Mouse (Mus musculus) heart, adult 8-10 months (tissue): ENCODE measurements around the gene Vmn1r198. TPM values are rescaled to one million over a fixed set of nuclear protein-coding genes. Genes with fewer than 3 reads are reported as not detected.
A peak's percentile ranks its signal among the peaks of the same experiment; 100 is the strongest.
"Not testable (repeated sequence)": the region's sequence is repeated elsewhere in the genome, so short reads cannot be mapped to it uniquely, and the experiment has no call there.

Experiments used
- DNase-seq: peaks from one replicate; pipeline ENCODE4 v3.0.0; 2022; ENCODE audit warnings: low spot score
- total RNA-seq, 4 experiments: library from RNA; stranded (reverse); gene quantifications; 2 replicates each; pipeline ENCODE4 v1.2.4; 2022

The Vmn1r198 gene
- not detected for total RNA-seq

DNA sequence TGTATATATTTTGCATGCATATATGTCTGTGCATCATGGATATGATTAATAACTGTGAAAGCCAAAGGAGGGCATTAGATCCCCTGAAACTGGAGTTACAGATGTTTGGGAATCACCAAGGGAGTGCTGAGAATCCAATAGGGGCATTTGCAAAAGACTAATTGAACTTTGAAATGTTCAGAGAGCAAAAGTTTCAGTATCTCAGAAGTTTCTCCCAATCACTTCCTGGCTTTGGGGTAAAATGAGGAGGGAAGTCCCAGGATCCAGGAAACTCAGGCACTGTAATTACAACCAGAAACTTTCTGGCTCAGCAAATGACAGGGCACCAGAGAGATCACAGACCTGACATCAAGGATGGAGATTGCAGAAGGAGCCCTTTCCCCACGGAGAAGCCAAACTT is at the start of gene Vmn1r198:
TSS of gene Vmn1r198 (plus strand) at position 301 of the 400 bp plus-strand sequence.
- no peak for DNase-seq

DNA sequence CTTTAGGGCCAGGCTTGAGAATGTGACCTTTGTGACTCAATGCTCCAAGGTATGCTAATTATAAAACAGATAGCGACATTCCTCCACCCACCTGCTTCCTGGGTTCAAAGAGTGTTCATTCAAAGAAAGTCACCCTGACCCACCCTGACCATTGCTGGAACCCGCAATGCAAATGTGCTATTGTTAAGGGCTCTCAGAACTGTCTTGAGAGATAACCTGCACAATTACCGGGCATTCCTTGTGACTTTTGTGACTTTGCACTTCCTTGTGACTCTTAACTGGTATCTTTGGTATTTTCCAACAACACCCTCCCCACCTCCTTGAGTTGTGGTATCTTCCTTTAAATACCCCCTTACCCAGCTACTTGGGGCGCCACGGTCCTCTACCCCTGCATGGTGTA is 42.1 kb upstream of the Vmn1r198 start:
- not testable (repeated sequence) for DNase-seq

DNA sequence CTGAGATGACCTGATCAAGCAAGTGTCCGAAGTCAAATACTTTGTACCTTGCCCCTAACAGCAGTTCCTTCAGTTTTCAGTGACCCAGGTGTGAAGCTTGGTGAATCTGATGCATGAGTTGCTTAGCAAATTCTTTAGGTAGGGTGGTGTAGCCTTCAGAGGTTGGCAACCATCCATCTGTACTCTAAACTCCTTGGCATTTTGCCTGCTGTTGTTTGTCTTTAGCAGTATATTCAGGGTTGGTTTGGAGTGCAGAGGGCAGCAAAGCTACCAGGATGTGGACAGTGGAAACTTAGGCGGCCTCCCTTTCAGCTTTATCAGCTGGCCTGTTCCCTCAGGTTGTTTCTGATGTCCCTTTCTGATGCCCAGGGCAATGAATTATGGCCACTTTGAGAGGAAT is 34.8 kb upstream of the Vmn1r198 start:
- DNase-seq, result no peak

DNA sequence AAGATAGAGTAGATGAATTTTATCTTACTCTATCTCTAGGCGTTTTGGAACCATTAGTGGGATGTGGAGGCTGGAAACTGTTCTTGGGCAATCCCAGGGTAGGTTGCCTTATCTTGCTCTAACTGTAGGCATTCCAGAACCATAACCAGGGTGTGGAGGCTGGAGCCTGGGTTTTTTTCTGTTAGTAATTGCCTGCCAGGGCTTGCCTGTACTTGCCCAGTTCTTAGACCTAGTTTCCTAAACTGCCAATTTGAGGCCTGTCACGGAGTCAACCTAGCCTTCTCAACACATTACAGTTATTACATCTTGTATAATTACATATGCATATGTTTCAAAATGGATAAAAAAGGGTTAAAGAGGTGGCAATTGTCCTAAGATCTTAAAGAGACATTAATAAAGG is 32.8 kb upstream of the Vmn1r198 start:
- DNase-seq, result no peak

DNA sequence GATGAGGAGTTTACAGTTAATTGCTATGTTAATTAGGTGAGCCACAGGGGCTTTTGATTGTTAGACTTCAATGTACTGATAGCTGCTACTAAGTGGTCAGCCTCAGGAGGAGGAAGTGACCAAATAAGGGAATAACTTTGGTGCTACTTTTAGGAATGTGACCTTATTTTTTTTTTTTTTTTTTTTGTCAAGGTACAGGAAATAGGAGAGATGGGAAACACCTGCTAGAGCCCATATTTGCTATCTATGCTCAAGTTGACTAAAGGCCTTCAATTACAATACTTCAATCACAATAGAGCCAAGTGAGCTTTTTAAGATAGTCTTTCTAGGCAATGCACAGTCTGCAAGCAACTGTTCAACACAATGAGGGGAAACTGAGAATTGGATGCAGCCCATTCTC is 30.1 kb upstream of the Vmn1r198 start:
- no peak for DNase-seq

- no peak for DNase-seq
Observed at GRCm38 (mm10) chr13:22324289-22324688, 25.9 kb upstream of the Vmn1r198 start, which contains the start of gene Vmn1r197. TSS of gene Vmn1r197 (plus strand) at chr13:22324589.

- DNase-seq, result no peak
Observed at GRCm38 (mm10) chr13:22333269-22333668, 16.9 kb upstream of the Vmn1r198 start.

DNA sequence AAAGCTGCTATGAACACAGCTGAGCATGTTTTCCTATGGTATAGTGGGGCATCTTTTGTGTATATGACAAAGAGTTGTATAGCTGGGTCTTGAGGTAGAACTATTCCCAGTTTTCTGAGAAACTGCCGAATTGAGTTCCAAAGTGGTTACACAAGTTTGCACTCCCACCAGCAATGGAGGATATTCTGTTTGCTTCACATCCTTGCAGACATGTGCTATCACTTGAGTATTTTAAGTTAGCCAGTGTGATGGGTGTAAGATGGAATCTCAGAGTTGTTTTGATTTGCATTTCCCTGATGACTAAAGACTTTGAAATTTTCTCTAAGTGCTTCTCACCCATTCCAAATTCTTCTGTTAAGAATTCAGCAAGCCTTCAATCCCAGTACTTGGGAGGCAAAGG is 14.6 kb upstream of the Vmn1r198 start:
- no peak for DNase-seq

DNA sequence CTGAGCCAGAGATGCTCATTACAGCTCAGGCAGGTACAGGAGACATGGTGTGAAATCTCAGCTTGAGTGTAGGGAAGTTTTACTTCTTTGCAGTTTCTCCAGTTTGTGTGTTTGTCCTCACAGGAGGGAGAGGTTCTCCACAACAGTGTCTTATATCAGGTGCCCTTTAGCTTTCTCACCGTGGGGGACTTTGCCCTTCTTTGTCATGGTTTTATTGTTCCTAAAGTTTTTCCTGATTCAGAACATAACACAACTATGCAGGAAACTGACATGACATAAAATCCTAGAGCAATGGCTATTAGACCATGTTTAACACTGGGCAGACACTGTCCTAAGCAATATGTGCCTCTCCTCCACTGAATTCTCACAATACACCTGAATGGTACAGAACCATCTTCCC is 649 bp downstream of the Vmn1r198 start:
- no peak for DNase-seq

DNA sequence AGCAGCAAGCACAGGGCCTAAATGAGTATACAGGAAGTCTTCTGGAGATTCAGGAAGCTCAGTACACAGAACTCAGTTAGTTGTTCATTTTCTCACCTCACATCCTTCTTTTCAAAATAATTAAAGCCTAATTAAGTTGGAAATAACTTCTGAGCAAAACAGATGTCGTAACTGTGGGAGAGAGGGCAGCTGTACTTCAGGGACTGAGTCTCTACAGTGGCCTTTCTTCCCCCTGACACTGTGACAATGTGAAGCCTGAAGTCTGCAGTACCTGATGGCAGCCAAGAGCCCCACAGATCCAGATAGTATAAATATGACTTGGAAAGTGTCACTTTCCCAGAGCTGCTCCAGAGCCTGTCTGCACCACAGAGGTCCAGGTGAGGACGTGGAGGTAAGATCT is 29.4 kb downstream of the Vmn1r198 start, which contains the start of gene Vmn1r199:
TSS of gene Vmn1r199 (plus strand) at position 301 of the 400 bp plus-strand sequence.
- no peak for DNase-seq

GRCm38 (mm10) chr13:22381128-22381527 is 31.0 kb downstream of the Vmn1r198 start:
- peak; percentile 28 for DNase-seq

GRCm38 (mm10) chr13:22383401-22383800 is 33.2 kb downstream of the Vmn1r198 start:
- no peak for DNase-seq

- no peak for DNase-seq
Observed at GRCm38 (mm10) chr13:22387050-22387449, 36.9 kb downstream of the Vmn1r198 start.

DNA sequence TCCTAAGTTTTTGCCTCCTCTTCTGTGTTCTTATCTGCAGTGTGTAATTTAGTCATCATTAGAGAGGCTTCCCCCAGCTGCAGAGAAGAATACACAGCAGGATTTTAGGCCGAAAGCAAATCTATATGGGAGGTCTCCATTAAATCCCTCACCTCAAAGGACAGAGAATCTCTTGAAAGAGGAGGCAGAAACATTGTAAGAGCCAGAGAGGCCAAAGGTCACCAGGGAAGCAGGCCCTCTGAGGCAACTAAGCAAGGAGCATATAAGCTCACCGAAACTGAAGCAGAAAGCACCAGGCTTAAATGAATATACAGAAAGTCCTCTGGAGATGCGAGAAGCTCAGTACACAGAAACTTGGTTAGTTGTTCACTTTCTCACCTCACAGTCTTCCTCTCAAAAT is 39.9 kb downstream of the Vmn1r198 start, which contains the start of gene Vmn1r200:
TSS of gene Vmn1r200 (plus strand) at position 301 of the 400 bp plus-strand sequence.
- DNase-seq, result no peak

- DNase-seq, result no peak
Observed at GRCm38 (mm10) chr13:22402978-22403377, 52.8 kb downstream of the Vmn1r198 start.

Other genes starting within 250 kb of the Vmn1r198 start
- gene Vmn1r189, start 244.5 kb upstream of the Vmn1r198 start, total RNA-seq, result not detected
- not detected for gene Vmn1r191, start 166.4 kb upstream of the Vmn1r198 start, total RNA-seq
- gene Vmn1r192, start 159.2 kb upstream of the Vmn1r198 start, total RNA-seq, result not detected
- gene Vmn1r193, start 127.2 kb upstream of the Vmn1r198 start, total RNA-seq, result not detected
- not detected for gene Vmn1r194, start 106.1 kb upstream of the Vmn1r198 start, total RNA-seq
- not detected for gene Vmn1r195, start 79.8 kb upstream of the Vmn1r198 start, total RNA-seq
- not detected for gene Vmn1r196, start 60.4 kb upstream of the Vmn1r198 start, total RNA-seq
- gene Vmn1r197, start 25.8 kb upstream of the Vmn1r198 start, total RNA-seq, result not detected
- not detected for gene Vmn1r199, start 29.5 kb downstream of the Vmn1r198 start, total RNA-seq
- not detected for gene Vmn1r200, start 40.0 kb downstream of the Vmn1r198 start, total RNA-seq
- not detected for gene Vmn1r201, start 121.6 kb downstream of the Vmn1r198 start, total RNA-seq
- not detected for gene Vmn1r202, start 155.0 kb downstream of the Vmn1r198 start, total RNA-seq
- gene Vmn1r203, start 167.8 kb downstream of the Vmn1r198 start, total RNA-seq, result not detected
- gene Vmn1r204, start 202.8 kb downstream of the Vmn1r198 start, total RNA-seq, result not detected
- gene Vmn1r205, start 242.6 kb downstream of the Vmn1r198 start, total RNA-seq, result not detected